Mouse (Mus musculus): ENCODE data around the gene Cir1.

The Cir1 gene

GRCm38 (mm10) chr2:73278131-73278854 lies 34.2 kb downstream of the Cir1 start:
- CTCF ChIA-PET = interaction anchor here (0.5 to 2.2 kb wide), 55 partner anchors 7 to 1313 kb away, joined by 3 to 14 read pairs (median 4); partner anchors contain the start of genes Gpr155 (in 1 of the 4) and Sp3 (in 1 of the 4)
- POLR2A ChIA-PET = interaction anchor here (0.6 to 3.1 kb wide), 12 partner anchors 8 to 1043 kb away, joined by 3 to 11 read pairs (median 4); partner anchors contain the start of genes Cir1 (in 1 of the 4) and Scrn3 (in 1 of the 4)

DNA sequence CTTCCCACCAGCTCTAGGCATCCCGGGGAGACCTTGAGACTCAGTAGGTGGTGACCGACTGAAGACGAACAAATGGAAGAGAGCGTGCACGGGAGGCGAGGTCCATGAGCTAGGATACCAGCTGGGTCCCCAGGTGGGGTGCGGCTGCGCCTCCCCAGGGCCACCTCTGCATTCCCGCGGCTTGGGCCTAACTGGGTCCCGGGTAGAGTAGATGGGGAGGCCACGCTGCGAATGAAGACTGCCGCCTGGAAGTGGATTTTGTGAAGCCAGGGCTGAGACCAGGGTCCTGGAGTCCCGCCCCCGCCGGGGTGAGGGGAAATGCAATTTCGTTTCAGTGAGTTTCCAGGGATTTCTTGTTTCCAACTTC lies 34.8 kb downstream of the Cir1 start:
- POLR2A ChIA-PET = interaction anchor here in 2 of 4 experiments (0.5 to 3.1 kb wide), 4 partner anchors 14 to 257 kb away, joined by 3 to 11 read pairs (median 5); no protein-coding TSS in a partner anchor
- CTCF ChIA-PET = interaction anchor here in 3 of 4 experiments (0.6 to 2.2 kb wide), 14 partner anchors 8 to 1239 kb away, joined by 3 to 13 read pairs (median 4); no protein-coding TSS in a partner anchor

GRCm38 (mm10) chr2:73277021-73277708 lies 35.3 kb downstream of the Cir1 start:
- POLR2A ChIA-PET = interaction anchor here in 2 of 4 experiments (0.5 to 3.1 kb wide), 4 partner anchors 13 to 256 kb away, joined by 3 to 11 read pairs (median 5); no protein-coding TSS in a partner anchor
- CTCF ChIA-PET = interaction anchor here in 3 of 4 experiments (0.9 to 2.2 kb wide), 11 partner anchors 10 to 1239 kb away, joined by 3 to 13 read pairs (median 4); no protein-coding TSS in a partner anchor

GRCm38 (mm10) chr2:73276141-73276571 lies 36.3 kb downstream of the Cir1 start:
- ChIA-PET POLR2A (no interaction called here), CTCF (interaction anchor here in 1 of 4 experiments (0.6 kb wide), 1 partner anchor 325 kb away, joined by 4 read pairs; no protein-coding TSS in a partner anchor)

DNA sequence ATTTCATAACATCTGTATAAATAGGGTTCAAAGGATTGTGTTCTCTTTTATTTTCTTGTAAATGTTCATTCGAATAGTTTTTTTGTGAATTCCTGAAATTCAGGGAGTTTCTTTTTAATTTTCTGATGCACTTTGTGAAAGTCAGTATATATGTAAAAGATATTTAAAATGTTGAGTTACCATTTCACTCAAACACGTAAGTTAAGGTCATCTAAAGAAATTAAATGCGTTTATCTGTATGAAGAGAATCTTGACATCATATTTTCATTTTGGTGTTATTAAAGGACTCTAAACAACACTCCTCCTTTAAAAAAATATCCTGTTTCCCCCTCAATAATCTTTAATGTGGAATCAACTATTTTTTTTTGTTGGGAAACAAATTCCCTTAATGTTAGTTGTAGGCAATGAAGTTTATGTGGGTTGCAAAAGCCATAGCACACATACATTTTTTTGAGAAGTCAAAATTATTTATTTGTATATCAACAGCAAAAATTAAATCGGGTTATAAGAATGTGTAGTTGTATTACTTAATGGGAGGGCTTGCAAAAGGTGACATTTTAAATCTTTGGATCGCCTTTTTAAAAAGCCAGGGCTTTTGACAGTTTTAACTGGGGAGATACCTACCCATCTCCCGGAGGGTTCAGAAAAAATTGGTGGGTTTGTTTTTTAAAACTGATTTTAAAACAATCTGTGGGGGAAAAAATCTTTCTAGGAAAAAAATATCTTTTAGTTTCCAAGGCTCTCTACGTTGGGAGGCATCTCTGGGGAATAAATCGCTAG lies 37.0 kb downstream of the Cir1 start:
- CTCF ChIA-PET = interaction anchor here in 3 of 4 experiments (0.6 kb wide), 4 partner anchors 142 to 1530 kb away, joined by 3 to 5 read pairs (median 4); no protein-coding TSS in a partner anchor
- POLR2A ChIA-PET = no interaction called here

DNA sequence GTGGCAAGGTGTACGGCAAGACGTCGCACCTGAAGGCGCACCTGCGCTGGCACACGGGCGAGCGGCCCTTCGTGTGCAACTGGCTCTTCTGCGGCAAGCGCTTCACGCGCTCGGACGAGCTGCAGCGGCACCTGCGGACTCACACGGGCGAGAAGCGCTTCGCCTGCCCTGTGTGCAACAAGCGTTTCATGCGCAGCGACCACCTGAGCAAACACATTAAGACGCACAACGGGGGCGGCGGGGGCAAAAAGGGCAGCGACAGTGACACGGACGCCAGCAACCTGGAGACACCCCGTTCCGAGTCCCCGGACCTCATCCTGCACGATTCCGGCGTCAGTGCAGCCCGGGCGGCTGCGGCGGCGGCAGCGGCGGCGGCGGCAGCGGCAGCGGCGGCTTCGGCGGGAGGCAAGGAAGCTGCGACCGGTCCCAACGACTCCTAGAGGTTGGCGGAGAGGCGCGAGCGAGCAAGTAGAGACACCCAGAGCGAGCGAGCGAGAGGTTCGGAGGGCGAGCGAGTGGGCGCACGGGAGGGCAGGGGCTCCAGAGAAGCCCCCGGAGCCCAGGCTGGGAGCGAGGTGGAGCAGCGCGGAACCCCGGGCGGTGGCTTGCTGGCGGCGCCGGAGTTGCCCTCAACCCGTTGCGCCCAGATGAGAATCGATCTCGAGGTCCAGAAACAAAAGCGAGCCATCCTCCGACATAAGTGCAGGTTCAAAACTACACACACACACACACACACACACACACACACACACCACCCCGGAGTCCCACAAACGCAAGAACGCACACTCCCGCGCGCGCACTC lies 38.2 kb downstream of the Cir1 start:
- ChIA-PET CTCF (interaction anchor here in 2 of 4 experiments (0.6 kb wide), 3 partner anchors 141 to 1529 kb away, joined by 3 to 5 read pairs (median 5); no protein-coding TSS in a partner anchor), POLR2A (interaction anchor here in 2 of 4 experiments (0.6 to 1.6 kb wide), 4 partner anchors 9 to 253 kb away, joined by 3 to 5 read pairs (median 4); no protein-coding TSS in a partner anchor)

- POLR2A ChIA-PET = interaction anchor here in 3 of 4 experiments (0.6 to 1.6 kb wide), 5 partner anchors 10 to 252 kb away, joined by 3 to 5 read pairs (median 3); partner anchors contain the start of gene Gpr155 (in 1 of the 3)
These were observed 39.0 kb downstream of the Cir1 start for GRCm38 (mm10) chr2:73273249-73274118.

GRCm38 (mm10) chr2:73272351-73273248 lies 39.9 kb downstream of the Cir1 start:
- ChIA-PET POLR2A (interaction anchor here in 3 of 4 experiments (0.7 to 2.1 kb wide), 4 partner anchors 8 to 114 kb away, joined by 3 to 9 read pairs (median 4); partner anchors contain the start of gene Gpr155 (in 1 of the 3)), CTCF (no interaction called here)

More at GRCm38 (mm10) chr2:73273249-73274118, 39.0 kb downstream of the Cir1 start:
- CTCF ChIA-PET = no interaction called here

- ChIA-PET CTCF (interaction anchor here in 1 of 4 experiments (0.6 kb wide), 2 partner anchors 291 to 1475 kb away, joined by 3 to 4 read pairs; partner anchors contain the start of gene Sp3), POLR2A (interaction anchor here (0.6 to 2.1 kb wide), 6 partner anchors 9 to 286 kb away, joined by 3 to 9 read pairs (median 3); partner anchors contain the start of gene Gpr155 (in 1 of the 4))
These were observed 40.9 kb downstream of the Cir1 start, which contains the start of gene Sp9 for GRCm38 (mm10) chr2:73271459-73272161. Sp9 (plus strand) TSS chr2:73271925.

DNA sequence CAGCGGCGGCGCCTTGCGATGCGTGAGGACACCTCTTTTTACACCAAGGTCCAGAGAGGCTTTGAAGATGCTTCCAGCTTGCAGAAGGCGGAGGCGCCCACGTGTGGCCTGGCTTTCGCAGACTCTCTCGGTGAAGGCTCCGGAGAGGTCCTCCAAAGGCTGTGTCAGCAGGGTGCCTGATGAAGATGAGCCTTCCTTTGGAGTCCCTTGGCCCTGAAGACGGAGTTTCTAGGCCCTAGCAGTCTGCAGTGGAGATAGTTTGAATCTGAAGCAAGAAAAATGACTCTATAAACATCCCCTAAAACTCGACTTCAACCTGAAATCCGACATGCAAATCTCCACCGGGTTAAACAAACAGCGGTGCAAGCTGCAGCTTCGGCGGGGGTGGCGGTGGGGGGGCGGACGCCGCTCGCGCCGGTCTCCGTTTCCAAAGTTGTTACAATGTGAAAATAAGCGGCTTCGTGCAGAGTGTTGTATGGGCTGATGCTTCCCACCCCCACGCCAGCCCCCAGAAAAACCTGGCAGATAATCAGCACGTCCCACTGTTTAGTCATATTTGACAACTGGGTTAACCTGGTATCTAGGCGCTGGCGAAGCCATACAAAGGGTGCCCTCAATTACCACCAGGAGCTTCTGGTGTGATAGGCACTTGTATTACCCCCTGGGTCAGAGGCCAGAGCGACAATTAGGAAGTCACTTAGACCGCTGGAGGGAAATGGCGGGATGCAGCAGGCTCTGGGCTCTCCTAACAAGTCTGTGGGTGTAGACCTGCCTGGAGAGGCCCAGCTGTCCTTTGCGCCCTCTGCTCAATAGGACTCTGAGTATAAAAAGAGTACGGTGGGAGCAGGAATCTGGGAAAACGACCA lies 41.7 kb downstream of the Cir1 start:
- POLR2A ChIA-PET = interaction anchor here in 3 of 4 experiments (0.6 to 2.1 kb wide), 6 partner anchors 8 to 285 kb away, joined by 3 to 9 read pairs (median 4); partner anchors contain the start of gene Gpr155 (in 1 of the 3)
- CTCF ChIA-PET = interaction anchor here in 2 of 4 experiments (0.6 kb wide), 3 partner anchors 42 to 290 kb away, joined by 3 to 4 read pairs (median 4); partner anchors contain the start of gene Sp3 (in 1 of the 2)

- ChIA-PET POLR2A (interaction anchor here in 2 of 4 experiments (0.5 to 2.1 kb wide), 5 partner anchors 9 to 1415 kb away, joined by 4 to 16 read pairs (median 6); no protein-coding TSS in a partner anchor), CTCF (interaction anchor here (0.6 to 2.3 kb wide), 5 partner anchors 8 to 99 kb away, joined by 3 to 12 read pairs (median 4); no protein-coding TSS in a partner anchor)
These were observed 42.4 kb downstream of the Cir1 start for GRCm38 (mm10) chr2:73270071-73270592.

- CTCF ChIA-PET = interaction anchor here in 3 of 4 experiments (0.6 to 2.3 kb wide), 4 partner anchors 9 to 41 kb away, joined by 3 to 12 read pairs (median 4); no protein-coding TSS in a partner anchor
These were observed 42.8 kb downstream of the Cir1 start for GRCm38 (mm10) chr2:73269666-73270065.

DNA sequence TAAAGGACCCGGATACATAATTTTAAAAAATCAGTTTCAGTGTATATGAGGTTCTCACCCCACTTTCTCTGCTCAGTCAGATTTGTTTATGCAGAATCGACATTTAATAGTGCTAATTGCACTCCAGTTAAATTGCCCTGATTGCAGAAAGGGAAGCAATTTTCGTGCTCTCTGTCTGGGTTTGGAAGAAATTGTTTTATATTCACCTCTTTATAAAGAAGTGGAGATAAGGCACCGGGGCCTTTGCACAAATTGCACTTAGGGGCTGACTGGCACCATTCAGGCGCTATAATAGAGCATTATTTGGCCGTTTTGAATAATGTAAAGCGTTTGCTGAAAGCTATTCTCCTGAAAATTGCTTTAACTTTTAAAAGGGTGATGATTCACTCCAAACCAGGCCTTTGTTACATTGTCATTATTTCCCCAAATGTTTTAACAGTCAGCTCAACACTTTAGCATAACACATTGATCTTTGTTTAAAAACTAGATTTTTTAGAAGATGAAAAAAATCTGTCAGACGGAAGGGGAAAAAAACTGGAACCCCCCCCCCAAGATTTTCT lies 43.6 kb downstream of the Cir1 start:
- CTCF ChIA-PET = interaction anchor here in 2 of 4 experiments (0.6 to 2.3 kb wide), 2 partner anchors 10 to 1082 kb away, joined by 5 to 12 read pairs; no protein-coding TSS in a partner anchor
- POLR2A ChIA-PET = interaction anchor here in 2 of 4 experiments (0.6 to 0.9 kb wide), 3 partner anchors 12 to 1428 kb away, joined by 3 read pairs; no protein-coding TSS in a partner anchor

More at GRCm38 (mm10) chr2:73269666-73270065, 42.8 kb downstream of the Cir1 start:
- POLR2A ChIA-PET = interaction anchor here in 2 of 4 experiments (0.5 to 1.6 kb wide), 7 partner anchors 9 to 1428 kb away, joined by 3 to 16 read pairs (median 4); no protein-coding TSS in a partner anchor
